Mouse (Mus musculus) kidney, postnatal 25 days (tissue): ENCODE results near the gene Papss1.

Experiments
- DNase-seq, 2 experiments: peaks; one replicate each; pipeline ENCODE4 v3.0.0; 2021; ENCODE audit warnings: mixed read lengths in 2 of 2

Gene Papss1

GRCm38 (mm10) chr3:131586818-131587217, 22.2 kb downstream of the Papss1 start:
- DNase-seq = no peak

DNA sequence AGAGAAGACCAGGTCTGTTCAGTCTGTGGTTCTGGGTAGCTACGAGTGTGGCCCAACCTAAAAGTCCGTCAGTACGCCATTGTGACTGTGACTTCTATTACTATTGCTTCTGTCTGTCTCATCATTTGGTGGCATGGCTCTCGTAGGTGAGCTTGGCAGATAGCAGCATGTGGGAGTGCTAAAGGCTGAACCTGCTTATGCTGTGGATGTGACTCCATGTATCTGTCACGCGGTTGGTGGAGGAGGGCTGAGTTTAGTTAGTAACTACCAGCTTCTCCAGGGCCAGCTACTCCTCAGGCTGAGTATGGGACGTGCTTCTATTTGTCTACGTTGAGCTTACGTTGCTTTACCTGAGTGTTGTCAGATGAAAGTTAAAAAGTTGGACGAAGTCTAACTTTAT, 23.4 kb downstream of the Papss1 start:
- no peak for DNase-seq

- DNase-seq = no peak
Observed at GRCm38 (mm10) chr3:131593143-131593798, 28.7 kb downstream of the Papss1 start.

DNA sequence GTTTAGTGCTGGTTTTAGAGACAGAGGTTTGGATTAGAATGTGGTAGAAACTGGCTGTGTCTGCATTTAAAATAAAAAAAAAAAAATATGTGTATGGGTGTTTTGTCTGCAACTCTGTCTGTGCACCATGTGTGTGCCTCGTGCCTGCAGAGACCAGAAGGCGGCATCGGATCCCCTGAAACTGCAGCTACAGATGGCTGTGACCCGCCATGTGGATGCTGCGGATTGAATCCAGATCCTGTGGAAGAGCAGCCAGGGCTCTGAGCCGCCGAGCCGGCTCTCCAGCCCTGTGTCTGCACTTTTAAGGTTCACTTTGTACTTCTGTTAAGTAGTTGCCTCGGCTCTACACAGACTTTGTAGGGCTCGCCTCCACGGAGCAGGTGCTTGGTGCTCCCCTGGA, 29.8 kb downstream of the Papss1 start:
- no peak for DNase-seq

DNA sequence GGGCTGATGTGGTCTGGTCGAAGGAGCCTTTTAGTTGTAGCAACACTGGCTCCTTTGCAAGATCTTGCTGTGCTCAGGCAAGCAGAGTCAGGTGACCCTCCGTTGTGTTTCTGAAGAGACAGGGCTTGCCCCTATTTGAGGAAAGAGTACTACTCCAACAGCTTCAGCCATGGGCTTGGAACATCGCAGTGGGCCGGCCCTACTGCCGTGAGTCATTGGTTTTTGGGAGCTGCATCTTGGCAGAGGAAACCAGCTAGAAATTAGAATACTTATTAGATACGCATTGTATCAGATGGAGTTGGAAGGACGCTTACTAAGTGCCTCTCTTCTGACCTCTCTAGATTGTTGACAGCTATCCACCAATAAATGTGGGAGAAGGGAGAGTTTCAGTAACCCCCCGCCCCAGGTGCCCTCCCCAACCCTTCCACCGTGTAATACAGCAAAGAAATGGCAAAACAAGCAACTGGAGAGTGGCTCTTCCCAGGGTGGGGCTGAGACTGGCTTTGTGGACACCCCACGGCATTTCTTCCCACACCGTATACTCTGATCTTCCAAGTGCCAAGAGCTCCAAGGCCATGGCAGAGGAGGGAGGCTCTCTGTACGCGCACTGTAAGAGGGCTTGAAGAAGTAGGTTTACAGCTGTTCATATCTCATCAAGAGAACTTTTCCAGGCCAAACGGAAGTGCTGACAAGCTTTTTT, 31.1 kb downstream of the Papss1 start:
- DNase-seq = no peak

DNA sequence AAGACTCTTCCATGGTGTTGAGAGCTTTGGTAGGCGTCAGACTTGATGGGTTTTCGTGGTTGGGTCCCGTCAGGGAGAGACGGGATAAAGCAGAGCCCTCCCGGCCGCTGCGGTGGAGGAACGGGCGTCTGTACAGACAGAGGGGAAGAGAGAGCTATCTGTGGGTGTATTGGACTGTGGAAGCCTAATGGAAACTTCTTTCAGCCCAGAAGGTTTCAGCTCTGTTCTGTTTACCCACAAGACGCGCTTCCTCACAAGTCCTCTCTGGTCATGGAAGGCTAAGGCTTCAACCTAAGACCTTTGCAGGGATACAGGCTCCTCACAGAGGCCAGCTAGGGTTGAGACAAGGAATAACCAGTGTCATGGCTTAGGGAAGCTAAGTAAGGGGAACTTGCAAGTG, 36.2 kb downstream of the Papss1 start:
- DNase-seq = no peak

DNA sequence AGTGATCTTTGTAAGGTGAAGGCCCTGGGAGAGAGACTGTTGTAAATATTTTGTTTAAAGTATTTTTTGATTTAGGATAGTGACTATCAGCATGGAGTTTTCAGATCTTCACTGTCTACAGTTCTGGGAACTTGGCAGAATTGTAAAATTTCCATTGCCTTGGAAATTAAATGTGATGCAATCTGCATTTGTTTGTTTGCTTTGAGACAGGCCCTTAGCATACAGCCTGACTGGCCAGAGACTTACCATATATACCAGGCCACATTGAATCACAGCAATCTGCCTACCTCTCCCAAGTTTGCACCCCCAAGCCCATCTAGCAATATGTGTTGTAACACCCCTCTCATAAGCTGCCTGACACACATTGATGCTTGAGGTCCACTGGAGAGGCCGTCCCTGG, 36.8 kb downstream of the Papss1 start:
- no peak for DNase-seq

DNA sequence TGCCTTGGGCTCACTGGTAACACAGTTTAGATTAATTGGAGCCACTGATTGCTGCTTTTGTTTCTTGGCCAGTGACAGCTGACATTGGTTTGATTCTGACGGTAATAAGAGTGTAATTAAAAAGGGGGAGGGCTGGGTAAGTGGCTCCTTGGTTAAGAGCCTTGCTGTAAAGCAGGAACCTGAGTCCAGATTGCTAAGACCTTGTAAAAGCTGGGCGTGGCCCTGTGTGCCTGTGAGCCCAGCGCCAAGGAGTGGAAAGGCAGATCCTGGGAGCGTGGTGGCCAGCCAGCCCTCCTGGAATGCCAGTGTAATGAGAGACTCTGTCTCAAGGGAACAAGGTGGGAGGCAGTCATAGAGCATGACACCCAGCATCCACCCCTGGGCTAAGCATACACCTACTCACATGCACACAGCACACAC, 38.4 kb downstream of the Papss1 start:
- no peak for DNase-seq

- DNase-seq = no peak
Observed at GRCm38 (mm10) chr3:131608112-131608511, 43.5 kb downstream of the Papss1 start.

GRCm38 (mm10) chr3:131609651-131610050, 45.1 kb downstream of the Papss1 start:
- DNase-seq = peak in 1 of 2 experiments; percentile 70

DNA sequence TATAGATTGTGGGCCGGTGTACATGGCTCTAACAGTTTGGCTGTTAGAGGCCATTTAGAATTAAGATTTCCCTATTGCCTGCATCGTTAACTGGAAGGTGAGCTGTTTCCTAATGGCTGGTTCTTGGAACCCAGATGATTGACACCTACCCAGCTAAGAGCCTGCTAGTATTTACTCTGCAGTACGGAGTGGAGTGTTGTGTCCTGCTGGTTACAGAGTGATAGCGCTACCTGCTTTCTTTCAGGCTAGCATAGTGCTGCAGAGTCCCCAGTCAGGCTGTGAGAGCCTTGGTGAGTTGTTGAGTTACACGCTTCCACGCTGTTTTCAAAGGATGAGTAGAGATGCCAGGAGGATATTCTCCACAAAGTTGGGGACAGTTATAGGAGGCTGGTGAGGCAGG, 46.0 kb downstream of the Papss1 start:
- no peak for DNase-seq

DNA sequence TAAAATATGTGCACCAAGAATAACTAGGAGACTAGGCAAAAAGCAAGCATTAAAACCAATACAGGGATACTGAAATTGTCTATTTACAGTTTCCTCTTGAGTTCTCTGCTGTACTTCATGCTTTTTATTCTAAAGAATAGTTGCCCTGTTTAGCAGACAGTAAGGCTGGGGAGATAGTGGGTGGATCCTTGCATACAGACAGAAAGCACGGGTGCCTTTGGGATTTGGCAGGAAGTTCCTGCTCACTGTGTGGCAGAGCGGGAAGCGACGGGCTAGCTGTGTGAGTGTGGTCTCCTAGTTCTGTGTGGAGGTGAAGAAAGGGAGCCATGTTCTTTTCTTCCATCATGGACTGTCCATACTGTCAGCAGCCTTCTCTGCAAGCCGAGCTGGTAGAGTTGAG, 48.3 kb downstream of the Papss1 start:
- DNase-seq = no peak

DNA sequence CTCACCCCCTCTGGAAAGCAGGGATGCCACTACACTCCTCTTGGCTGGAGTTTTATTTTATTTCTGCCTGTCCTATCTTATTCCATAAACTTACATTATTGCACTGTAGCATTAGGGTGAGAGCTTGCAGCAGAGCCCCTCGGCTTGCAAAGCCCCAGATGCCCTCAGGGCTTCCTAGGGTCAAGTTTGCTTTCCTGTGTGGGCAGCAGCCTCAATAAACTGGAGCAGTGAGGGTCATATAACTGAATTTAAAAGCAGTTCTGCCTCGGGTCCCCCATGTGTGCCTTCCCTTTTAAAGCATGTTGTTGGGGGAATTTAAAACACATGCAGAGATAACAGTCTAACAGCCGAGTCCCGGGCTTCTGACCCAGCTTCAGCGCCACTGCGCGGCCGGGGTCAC, 49.5 kb downstream of the Papss1 start:
- no peak for DNase-seq

- no peak for DNase-seq
Observed at GRCm38 (mm10) chr3:131618580-131619338, 54.2 kb downstream of the Papss1 start.

- DNase-seq = no peak
Observed at GRCm38 (mm10) chr3:131623208-131623607, 58.6 kb downstream of the Papss1 start.

GRCm38 (mm10) chr3:131624063-131624462, 59.5 kb downstream of the Papss1 start:
- DNase-seq = no peak

DNA sequence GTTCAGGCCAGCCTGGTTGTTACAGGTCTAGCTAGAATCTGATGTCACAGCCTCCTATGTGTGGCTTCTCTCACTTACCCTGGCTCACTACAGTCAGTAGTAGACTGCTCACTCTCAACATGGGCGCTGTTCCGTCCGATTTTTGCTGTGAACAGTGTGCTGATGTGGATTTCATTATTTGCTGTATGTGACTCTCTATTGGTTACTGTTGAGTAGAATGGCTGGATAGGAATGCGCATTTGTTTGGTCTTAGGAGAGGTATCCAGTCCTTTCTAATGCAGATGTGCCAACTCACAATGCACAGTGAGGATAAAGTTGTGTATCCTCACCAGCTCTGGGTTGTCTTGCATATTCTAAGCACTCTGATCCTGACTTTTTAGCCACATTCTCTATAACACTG, 62.9 kb downstream of the Papss1 start:
- no peak for DNase-seq

GRCm38 (mm10) chr3:131628265-131628664, 63.7 kb downstream of the Papss1 start:
- no peak for DNase-seq

DNA sequence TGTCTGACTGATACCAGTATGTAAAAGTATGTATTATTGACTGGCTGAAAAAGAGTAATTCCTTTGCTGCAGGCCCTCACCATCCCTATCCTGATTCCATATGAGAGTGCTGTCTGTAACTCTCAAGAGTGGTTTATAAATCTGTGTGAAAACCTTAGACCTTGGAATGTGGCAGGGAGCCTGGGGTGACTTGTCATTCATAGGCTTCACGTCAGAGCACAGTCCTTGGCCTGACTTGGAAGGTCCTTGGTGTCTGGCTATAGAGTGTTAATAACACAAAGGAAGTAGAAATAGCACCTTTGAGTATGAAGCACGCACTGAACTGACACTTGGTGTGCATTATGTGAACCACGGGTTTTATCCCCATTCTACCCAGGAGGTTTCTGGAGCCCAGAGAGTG, 64.4 kb downstream of the Papss1 start:
- no peak for DNase-seq

DNA sequence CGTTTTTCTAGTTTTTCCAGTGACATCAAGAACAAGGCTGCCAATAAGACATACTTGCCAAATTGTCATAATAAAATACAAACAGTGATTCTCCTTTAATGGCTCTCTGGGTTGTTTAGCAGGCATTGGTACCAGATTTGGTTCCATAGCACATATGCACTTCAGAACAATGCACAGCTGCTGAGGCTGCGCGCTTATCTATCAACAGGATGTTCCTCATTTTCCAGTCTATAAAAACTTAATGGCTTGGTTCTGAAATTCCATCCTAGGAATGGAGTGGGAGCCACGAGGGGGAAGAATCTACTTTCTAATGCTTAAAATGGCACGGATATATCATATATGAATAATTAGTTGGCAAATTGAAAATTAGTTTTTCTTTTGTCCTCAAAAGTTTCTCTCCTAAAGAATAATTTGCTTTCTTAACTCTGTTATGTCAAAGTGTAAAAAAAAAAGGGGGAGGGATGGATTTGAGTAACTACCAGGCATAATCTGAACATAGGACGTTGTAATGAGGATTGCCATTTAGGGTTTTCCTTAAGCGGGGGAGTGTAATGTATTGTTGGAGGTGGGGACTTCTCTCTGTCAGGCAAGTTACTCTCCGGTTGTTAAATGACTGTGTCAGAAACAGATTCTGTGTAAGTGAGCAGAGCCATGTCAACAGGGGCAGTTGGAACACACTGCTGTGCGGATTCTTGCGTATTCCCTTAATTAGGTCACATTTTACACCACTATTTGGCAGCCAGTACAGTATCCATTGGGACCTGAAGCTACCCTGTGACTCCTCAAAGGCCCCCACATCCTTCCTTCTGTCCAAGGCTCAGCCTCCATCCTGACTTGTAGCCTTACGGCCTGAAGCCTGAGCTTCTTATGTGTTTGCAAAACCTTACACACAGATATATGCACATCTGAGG, 66.1 kb downstream of the Papss1 start:
- DNase-seq = no peak

DNA sequence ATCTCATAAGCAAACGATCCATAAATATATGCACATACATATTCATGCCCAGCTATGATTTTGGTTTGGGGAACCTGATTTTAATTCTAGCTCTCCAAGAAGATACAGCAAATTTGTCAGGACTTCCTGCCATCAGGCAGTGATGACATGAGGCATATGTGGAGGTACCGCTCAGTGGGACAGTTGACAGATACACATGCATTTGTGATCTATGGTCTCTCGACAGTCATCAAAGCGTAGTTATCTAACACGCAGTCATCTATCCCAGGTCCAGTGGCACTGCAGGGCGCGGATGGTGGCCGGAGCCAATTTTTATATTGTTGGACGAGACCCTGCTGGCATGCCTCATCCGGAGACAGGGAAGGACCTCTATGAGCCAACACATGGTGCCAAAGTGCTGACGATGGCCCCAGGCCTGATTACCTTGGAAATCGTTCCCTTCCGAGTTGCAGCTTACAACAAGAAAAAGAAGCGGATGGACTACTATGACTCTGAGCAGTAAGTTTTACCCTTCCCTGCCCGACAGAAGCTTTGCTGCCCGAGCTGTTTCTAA, 66.8 kb downstream of the Papss1 start:
- DNase-seq = no peak

DNA sequence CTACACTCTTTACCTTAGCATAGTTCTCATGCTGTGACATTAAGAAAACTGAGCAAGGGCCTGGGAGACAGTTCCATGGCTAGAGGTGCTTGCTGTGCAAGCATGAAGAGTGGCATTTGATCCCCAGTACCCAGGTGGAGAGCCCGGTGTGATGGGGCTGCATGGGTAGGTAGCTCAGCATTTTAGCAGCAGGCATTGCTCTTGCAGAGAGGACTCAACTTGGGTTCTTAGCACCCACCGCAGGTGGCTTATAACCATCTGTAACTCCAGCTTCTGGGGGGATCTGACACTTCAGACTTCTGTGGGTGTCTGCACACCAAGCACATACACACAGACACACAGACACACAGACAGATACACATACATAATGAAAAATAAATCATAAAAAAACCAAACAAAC, 69.5 kb downstream of the Papss1 start:
- DNase-seq = peak in 1 of 2 experiments; percentile 27

DNA sequence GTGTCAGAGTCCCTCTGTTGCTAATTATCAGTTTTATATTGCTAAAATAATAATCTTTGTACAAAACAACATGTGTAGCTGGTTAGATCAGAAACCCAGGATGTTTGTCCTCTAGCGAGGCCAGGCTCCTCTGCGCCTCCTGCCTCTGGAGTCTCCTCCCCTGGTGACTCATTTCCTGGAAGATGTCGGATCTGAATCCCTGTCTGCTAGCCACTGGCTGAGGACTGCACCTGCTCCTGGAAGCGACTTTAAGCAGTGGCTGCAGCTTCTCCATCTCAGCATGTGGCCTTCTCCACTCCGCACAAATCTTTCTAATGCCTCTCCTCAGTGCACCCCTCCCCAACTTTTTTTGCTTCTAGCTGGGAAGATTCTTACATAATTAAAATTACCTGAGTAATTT, 71.6 kb downstream of the Papss1 start:
- DNase-seq = peak in 1 of 2 experiments; percentile 41
